Mouse (Mus musculus) testis, adult 2 months (tissue): ENCODE results near the gene Slc6a9. TPM values are rescaled to one million over a fixed set of nuclear protein-coding genes. Genes with fewer than 3 reads are reported as not detected.

Experiments used
- H3K27ac ChIP-seq: fragments of 200-500 bp; 2 replicates; pipeline ENCODE4 v1.5.1; 2012; ENCODE audit warnings: low read depth, low read length; ENCODE audit not compliant: control insufficient read depth, insufficient read depth
- H3K27me3 ChIP-seq: fragments of 200-500 bp; 2 replicates; pipeline ENCODE4 v1.6.1; 2012; ENCODE audit warnings: mild to moderate bottlenecking, low read length, moderate library complexity; ENCODE audit not compliant: control insufficient read depth, insufficient read depth
- H3K36me3 ChIP-seq: fragments of 200-500 bp; 2 replicates; pipeline ENCODE4 v1.6.1; 2012; ENCODE audit warnings: mild to moderate bottlenecking, low read length; ENCODE audit not compliant: control insufficient read depth, insufficient read depth
- H3K4me1 ChIP-seq: fragments of 200-500 bp; 2 replicates; pipeline ENCODE4 v1.6.1; 2012; ENCODE audit warnings: low read length; ENCODE audit not compliant: control insufficient read depth, insufficient read depth
- H3K4me3 ChIP-seq: fragments of 200-500 bp; 2 replicates; pipeline ENCODE4 v1.5.1; 2012; ENCODE audit warnings: low read depth, mild to moderate bottlenecking, low read length, moderate library complexity, mixed read lengths; ENCODE audit not compliant: control insufficient read depth
- CTCF ChIP-seq: fragments of 200-500 bp; IDR thresholded peaks from 2 replicates; pipeline ENCODE4 v1.5.1; 2012; ENCODE audit warnings: low read depth, mild to moderate bottlenecking, inconsistent platforms, low read length, moderate library complexity; ENCODE audit not compliant: control insufficient read depth, insufficient read depth, insufficient replicate concordance
- POLR2A ChIP-seq: fragments of 200-500 bp; IDR thresholded peaks from 2 replicates; pipeline ENCODE4 v1.6.1; 2012; ENCODE audit warnings: low read depth, mild to moderate bottlenecking, inconsistent platforms, low read length, moderate library complexity; ENCODE audit not compliant: control insufficient read depth
- polyA plus RNA-seq: library from polyadenylated mRNA; depleted of rRNA; stranded (reverse); fragments of >200 nt; gene quantifications from 2 replicates; pipeline ENCODE4 v1.2.3, GENCODE M21; 2012; rRNA removed

Slc6a9 gene
- polyA plus RNA-seq, 1 experiment: 7.4 TPM

- TF ChIP-seq POLR2A (no peak), CTCF (no peak)
- H3K36me3 ChIP-seq: no peaks in the 10 kb centered on the region
- no peaks in the 10 kb centered on the region for H3K27me3 ChIP-seq
- H3K27ac ChIP-seq: no peak overlapping the region
- no peak overlapping the region for H3K4me3 ChIP-seq
- H3K4me1 ChIP-seq: peaks cover 9% of the 10 kb centered on the region
Observed at GRCm38 (mm10) chr4:117917847-117918246, 83.5 kb downstream of the Slc6a9 start.

GRCm38 (mm10) chr4:117918261-117918660 lies 84.0 kb downstream of the Slc6a9 start:
- Histone ChIP-seq H3K4me1 (peaks cover 9% of the 10 kb centered on the region), H3K4me3 (no peak overlapping the region), H3K27me3 (no peaks in the 10 kb centered on the region), H3K36me3 (no peaks in the 10 kb centered on the region), H3K27ac (no peak overlapping the region)
- TF ChIP-seq POLR2A: no peak
- TF ChIP-seq CTCF: no peak

- no peak overlapping the region for H3K4me3 ChIP-seq
- no peaks in the 10 kb centered on the region for H3K36me3 ChIP-seq
- H3K4me1 ChIP-seq: peaks cover 9% of the 10 kb centered on the region
- H3K27ac ChIP-seq: no peak overlapping the region
- TF ChIP-seq POLR2A (no peak), CTCF (no peak)
- no peaks in the 10 kb centered on the region for H3K27me3 ChIP-seq
Observed at GRCm38 (mm10) chr4:117918762-117919161, 84.5 kb downstream of the Slc6a9 start.

GRCm38 (mm10) chr4:117921358-117921757 lies 87.1 kb downstream of the Slc6a9 start:
- TF ChIP-seq CTCF (no peak), POLR2A (no peak)

GRCm38 (mm10) chr4:117923450-117923849 lies 89.1 kb downstream of the Slc6a9 start:
- Histone ChIP-seq H3K27ac (no peak overlapping the region), H3K4me1 (peaks cover 15% of the 10 kb centered on the region), H3K4me3 (no peak overlapping the region), H3K27me3 (no peaks in the 10 kb centered on the region), H3K36me3 (no peaks in the 10 kb centered on the region)
- TF ChIP-seq CTCF (no peak), POLR2A (no peak)

More at GRCm38 (mm10) chr4:117921358-117921757, 87.1 kb downstream of the Slc6a9 start:
- Histone ChIP-seq H3K27ac (no peak overlapping the region), H3K36me3 (no peaks in the 10 kb centered on the region), H3K4me1 (peaks cover 2% of the 10 kb centered on the region), H3K27me3 (no peaks in the 10 kb centered on the region), H3K4me3 (no peak overlapping the region)

Other genes with a start within 250 kb of the Slc6a9 start
- 37.8 and 42.0 TPM in 2 replicates for gene Dmap1, start 152.2 kb upstream of the Slc6a9 start, polyA plus RNA-seq
- gene Gm12845, start 110.1 kb upstream of the Slc6a9 start, polyA plus RNA-seq: not detected in 2 replicates
- gene Klf17, start 68.9 kb upstream of the Slc6a9 start, polyA plus RNA-seq: 31.3 and 33.3 TPM in 2 replicates
- gene Ccdc24, start 38.1 kb downstream of the Slc6a9 start, polyA plus RNA-seq: 137 and 146 TPM in 2 replicates
- gene B4galt2, start 49.0 kb downstream of the Slc6a9 start, polyA plus RNA-seq: 28.5 and 33.1 TPM in 2 replicates
- 214 and 232 TPM in 2 replicates for gene Atp6v0b, start 52.8 kb downstream of the Slc6a9 start, polyA plus RNA-seq
- gene Dph2, start 57.5 kb downstream of the Slc6a9 start, polyA plus RNA-seq: 6.6 and 8.2 TPM in 2 replicates
- 207 and 222 TPM in 2 replicates for gene Ipo13, start 80.5 kb downstream of the Slc6a9 start, polyA plus RNA-seq
- gene Artn, start 95.3 kb downstream of the Slc6a9 start, polyA plus RNA-seq: 9.0 and 10.2 TPM in 2 replicates